16 mouse cellular contexts compared by ENCODE assay signal in the genomic region with DNA sequence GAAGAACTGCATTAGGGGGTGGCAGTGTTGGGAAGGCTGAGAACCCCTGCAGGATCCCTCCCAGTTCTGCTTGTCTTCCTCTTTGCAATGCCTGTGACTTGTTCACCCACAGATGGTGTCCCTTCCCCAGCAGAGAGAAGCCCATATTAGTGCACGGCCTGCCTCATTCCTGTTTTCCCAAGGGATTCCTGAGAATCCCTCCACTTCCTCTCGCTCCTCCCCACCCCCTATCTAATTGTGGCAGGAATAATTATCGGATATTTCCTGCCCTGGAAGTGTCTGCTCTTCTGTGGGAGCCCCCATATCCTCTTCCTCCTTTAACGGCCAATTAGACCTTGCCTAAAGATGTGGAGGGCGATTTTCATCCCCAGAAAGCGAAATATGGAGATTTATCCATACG.
DNase-seq lines count a peak whose midpoint lies in the region; ATAC-seq lines count a peak whose summit lies in the region.
"Had no signal": no experiment of that assay in that cellular context is flagged by ENCODE, and none has a peak within 500 bp of the region (broad histone marks: within the 10 kb centered on the region; RNA-seq: fewer than 3 reads in every experiment).

No protein-coding gene starts in this region.

- no peak overlapping the region for H3K4me2 ChIP-seq in heart, embryonic 14.5 days (ENCODE audit: low read length)
- H3K4me2 ChIP-seq in stomach, embryonic 16.5 days (ENCODE audit: low read depth, low read length): no peak overlapping the region
- H3K4me2 ChIP-seq: forebrain, embryonic 13.5 days; neural tube, embryonic 12.5 days had no signal

- no peaks in the 10 kb centered on the region for H3K9me3 ChIP-seq in heart, embryonic 14.5 days (ENCODE audit: control insufficient read depth, low read length)
- no peaks in the 10 kb centered on the region for H3K9me3 ChIP-seq in stomach, embryonic 16.5 days (replicated peaks; ENCODE audit: control insufficient read depth, low read length)
- H3K9me3 ChIP-seq: forebrain, embryonic 13.5 days; megakaryocyte, embryonic 14.5 days; neural tube, embryonic 12.5 days had no signal

- H3K36me3 ChIP-seq in heart, embryonic 14.5 days (ENCODE audit: control insufficient read depth, insufficient read depth, low read length): peaks cover 2% of the 10 kb centered on the region; the same call in 1 of the 2 replicates
- H3K36me3 ChIP-seq in stomach, embryonic 16.5 days (ENCODE audit: control insufficient read depth, insufficient read depth, low read length): no peaks in the 10 kb centered on the region
- H3K36me3 ChIP-seq: neural tube, embryonic 12.5 days had no signal

- H3K4me1 ChIP-seq in heart, embryonic 14.5 days (ENCODE audit: control insufficient read depth in 2 of 2, insufficient read depth in 2 of 2, low read length in 2 of 2): peaks cover 56 to 61% of the 10 kb centered on the region in 2 experiments
- H3K4me1 ChIP-seq in stomach, embryonic 16.5 days (ENCODE audit: control insufficient read depth, insufficient read depth, low read length): peaks cover 40% of the 10 kb centered on the region
- H3K4me1 ChIP-seq: megakaryocyte, embryonic 14.5 days had no signal

- WGBS in heart, embryonic 14.5 days: 52% methylated on average over 7 of the region's 7 CpGs
- 66% methylated on average over 7 of the region's 7 CpGs for WGBS in stomach, embryonic 16.5 days

- peak; percentile 57 for DNase-seq in kidney, adult 9 months
- DNase-seq in kidney, adult 18-20 months: no peak
- DNase-seq in heart, postnatal 4 days: peak; percentile 36
- DNase-seq in cerebellum, postnatal 36 days: no peak
- DNase-seq: adrenal gland, adult 8-10 months; cerebellum, adult 8-10 months; right cerebral cortex, postnatal 25 days; thymus, adult 2 months had no signal

- no peak overlapping the region for H3K4me3 ChIP-seq in heart, embryonic 14.5 days (ENCODE audit: control insufficient read depth in 1 of 2, insufficient read depth in 1 of 2, low read depth in 1 of 2, low read length in 2 of 2)
- no peak overlapping the region for H3K4me3 ChIP-seq in stomach, embryonic 16.5 days (replicated peaks; ENCODE audit: low read length)
- H3K4me3 ChIP-seq: forebrain, embryonic 13.5 days; megakaryocyte, embryonic 14.5 days; neural tube, embryonic 12.5 days had no signal

- H3K27me3 ChIP-seq in heart, embryonic 14.5 days (ENCODE audit: control insufficient read depth, insufficient read depth, low read length): no peaks in the 10 kb centered on the region
- H3K27me3 ChIP-seq in stomach, embryonic 16.5 days (ENCODE audit: control insufficient read depth, insufficient read depth, low read length): no peaks in the 10 kb centered on the region
- H3K27me3 ChIP-seq: forebrain, embryonic 13.5 days; neural tube, embryonic 12.5 days had no signal

- peak overlapping the region; percentile 26 to 35; a peak in 3 of 4 replicates for H3K27ac ChIP-seq in heart, embryonic 14.5 days (replicated peaks in 1 of 2; ENCODE audit: control insufficient read depth in 1 of 2, insufficient read depth in 1 of 2, low read depth in 2 of 2, low read length in 2 of 2)
- 0 out of 2 replicates have a peak overlapping the region, but pooled peaks have one; percentile 13 for H3K27ac ChIP-seq in stomach, embryonic 16.5 days (ENCODE audit: low read length)
- H3K27ac ChIP-seq: forebrain, embryonic 13.5 days; hindbrain, postnatal 0 days; neural tube, embryonic 12.5 days had no signal

- no peak for ATAC-seq in heart, embryonic 14.5 days (ENCODE audit: insufficient number of reproducible peaks, insufficient read depth, low FRiP score, low read depth)
- no peak for ATAC-seq in stomach, embryonic 16.5 days (ENCODE audit: insufficient read depth, low FRiP score)
- ATAC-seq in inflammation-experienced regulatory T-cells, adult 6 months: no peak
- ATAC-seq: CD4-positive, CD25-positive, alpha-beta regulatory T cell, adult 4 months; forebrain, embryonic 13.5 days; hindbrain, postnatal 0 days had no signal

- no peak overlapping the region for H3K9ac ChIP-seq in heart, embryonic 14.5 days (ENCODE audit: low read length)
- H3K9ac ChIP-seq in stomach, embryonic 16.5 days (ENCODE audit: low read length): no peak overlapping the region
- H3K9ac ChIP-seq: forebrain, embryonic 13.5 days; neural tube, embryonic 12.5 days had no signal

Comparison
In these comparisons a context has a peak if more than half of its experiments do, and no peak if none do; other contexts are left out.
1. DNase-seq: peak in kidney, adult 9 months (single experiment) and heart, postnatal 4 days (single experiment); none in kidney, adult 18-20 months (single experiment) and cerebellum, postnatal 36 days (0 of 2).